In the genomic region with DNA sequence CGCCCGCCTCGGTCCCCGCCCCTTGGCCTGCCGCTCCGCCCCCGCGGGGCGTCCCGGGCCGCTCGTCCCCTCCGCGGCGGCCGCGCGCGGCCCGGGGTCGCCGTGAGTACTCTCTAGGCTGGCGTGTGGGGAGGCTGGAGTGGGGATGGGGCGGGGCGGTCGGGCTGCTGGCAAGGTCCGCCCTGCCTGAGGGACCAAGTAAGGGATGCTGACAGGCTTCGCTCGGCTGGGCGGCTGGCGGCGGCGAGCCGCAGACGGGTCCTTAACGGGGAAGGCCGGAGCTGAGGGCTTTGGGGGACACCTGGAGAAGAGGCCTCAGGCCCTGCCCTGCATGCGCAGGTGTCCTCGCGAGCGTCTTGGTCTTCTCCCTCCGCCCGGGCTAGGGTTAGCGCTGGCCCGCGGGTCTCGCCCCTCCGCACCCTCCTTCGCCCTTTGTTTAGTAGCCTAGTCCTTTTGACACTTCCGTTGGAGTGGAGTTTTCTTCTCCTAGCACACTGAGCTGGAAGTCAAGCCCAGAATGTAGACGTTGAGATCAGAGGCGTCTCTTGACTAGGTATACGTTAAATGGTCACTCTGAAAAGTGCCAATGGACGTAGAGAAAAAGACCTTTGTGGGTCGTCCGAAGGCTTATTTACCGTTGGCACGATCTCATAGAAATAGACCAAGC, we compare ENCODE assay signal across 7 mouse cellular contexts. TPM values are rescaled to one million over a fixed set of nuclear protein-coding genes. Genes with fewer than 3 reads are reported as not detected.
DNase-seq lines count a peak whose midpoint lies in the region; ATAC-seq and TF ChIP-seq lines count a peak whose summit lies in the region.

No protein-coding gene starts in this region.

- no peak for TF ChIP-seq EP300 in liver, postnatal 0 days (IDR thresholded peaks at IDR 0.05; ENCODE audit: low read depth)

- H3K36me3 ChIP-seq in lung, embryonic 14.5 days (ENCODE audit: insufficient read depth), result 0 out of 2 replicates have a peak, but pooled peaks cover under 1% of the 10 kb centered on the region
- H3K36me3 ChIP-seq in heart, embryonic 15.5 days, result peaks cover 6% of the 10 kb centered on the region
- H3K36me3 ChIP-seq in liver, postnatal 0 days (replicated peaks; ENCODE audit: insufficient read depth, low read length), result peaks cover 2% of the 10 kb centered on the region; the same call in 1 of the 2 replicates
- no peaks in the 10 kb centered on the region for H3K36me3 ChIP-seq in stomach, embryonic 16.5 days (ENCODE audit: control insufficient read depth, insufficient read depth, low read length)

- H3K4me1 ChIP-seq in lung, embryonic 14.5 days (ENCODE audit: insufficient read depth), result no peaks in the 10 kb centered on the region
- H3K4me1 ChIP-seq in heart, embryonic 15.5 days (replicated peaks), result peaks cover 21% of the 10 kb centered on the region
- H3K4me1 ChIP-seq in liver, postnatal 0 days (ENCODE audit: insufficient read depth), result peaks cover 12% of the 10 kb centered on the region
- 0 out of 2 replicates have a peak, but pooled peaks cover 3% of the 10 kb centered on the region for H3K4me1 ChIP-seq in stomach, embryonic 16.5 days (ENCODE audit: control insufficient read depth, insufficient read depth, low read length)

- H3K9me3 ChIP-seq in lung, embryonic 14.5 days (ENCODE audit: low read depth, low read length), result no peaks in the 10 kb centered on the region
- no peaks in the 10 kb centered on the region for H3K9me3 ChIP-seq in heart, embryonic 15.5 days (replicated peaks)
- H3K9me3 ChIP-seq in liver, postnatal 0 days (ENCODE audit: low read length), result no peaks in the 10 kb centered on the region
- no peaks in the 10 kb centered on the region for H3K9me3 ChIP-seq in stomach, embryonic 16.5 days (replicated peaks; ENCODE audit: control insufficient read depth, low read length)

- H3K9ac ChIP-seq in lung, embryonic 14.5 days, result peak overlapping the region; percentile 82
- H3K9ac ChIP-seq in heart, embryonic 15.5 days, result peak overlapping the region; percentile 94
- H3K9ac ChIP-seq in liver, postnatal 0 days (replicated peaks), result peak overlapping the region; percentile 69
- peak overlapping the region; percentile 90 for H3K9ac ChIP-seq in stomach, embryonic 16.5 days (ENCODE audit: low read length)

- peak overlapping the region; percentile 76 for H3K4me3 ChIP-seq in lung, embryonic 14.5 days (ENCODE audit: low read depth, low read length)
- H3K4me3 ChIP-seq in heart, embryonic 15.5 days, result peak overlapping the region; percentile 99
- H3K4me3 ChIP-seq in liver, postnatal 0 days (ENCODE audit: low read depth, low read length), result peak overlapping the region; percentile 81
- peak overlapping the region; percentile 84 for H3K4me3 ChIP-seq in stomach, embryonic 16.5 days (replicated peaks; ENCODE audit: low read length)

- H3K27ac ChIP-seq in lung, embryonic 14.5 days (ENCODE audit: low read depth), result peak overlapping the region; percentile 89
- H3K27ac ChIP-seq in heart, embryonic 15.5 days, result peak overlapping the region; percentile 96
- peak overlapping the region; percentile 30 for H3K27ac ChIP-seq in liver, postnatal 0 days (ENCODE audit: low read depth)
- peak overlapping the region; percentile 89 for H3K27ac ChIP-seq in stomach, embryonic 16.5 days (ENCODE audit: low read length)

- peak overlapping the region; percentile 78 for H3K4me2 ChIP-seq in lung, embryonic 14.5 days
- peak overlapping the region; percentile 67 for H3K4me2 ChIP-seq in heart, embryonic 15.5 days
- H3K4me2 ChIP-seq in liver, postnatal 0 days (ENCODE audit: low read depth, low read length), result peak overlapping the region; percentile 94
- H3K4me2 ChIP-seq in stomach, embryonic 16.5 days (ENCODE audit: low read depth, low read length), result peak overlapping the region; percentile 55

- WGBS in lung, embryonic 14.5 days, result under 1% methylated on average over 56 of the region's 58 CpGs
- WGBS in heart, embryonic 15.5 days, result under 1% methylated on average over 43 of the region's 58 CpGs
- WGBS in liver, postnatal 0 days (ENCODE audit: insufficient replicate concordance), result under 1% methylated on average over 55 of the region's 58 CpGs
- WGBS in stomach, embryonic 16.5 days, result under 1% methylated on average over 58 of the region's 58 CpGs

- ATAC-seq in lung, embryonic 14.5 days (ENCODE audit: insufficient read depth), result no peak; the same call in 1 of the 2 replicates
- peak; percentile 10; the same call in 1 of the 2 replicates for ATAC-seq in common myeloid progenitor, adult 5-6 weeks (replicated peaks; ENCODE audit: low read depth, poor library complexity, severe bottlenecking)
- ATAC-seq in heart, embryonic 15.5 days (replicated peaks; ENCODE audit: insufficient number of reproducible peaks, insufficient read depth, low FRiP score, low read depth), result no peak
- no peak; the same call in 1 of the 2 replicates for ATAC-seq in liver, postnatal 0 days
- no peak for ATAC-seq in stomach, embryonic 16.5 days (ENCODE audit: insufficient read depth, low FRiP score)

- no peaks in the 10 kb centered on the region for H3K27me3 ChIP-seq in lung, embryonic 14.5 days (ENCODE audit: insufficient read depth, low read length)
- H3K27me3 ChIP-seq in heart, embryonic 15.5 days, result no peaks in the 10 kb centered on the region
- no peaks in the 10 kb centered on the region for H3K27me3 ChIP-seq in liver, postnatal 0 days (ENCODE audit: insufficient read depth, low read length)
- no peaks in the 10 kb centered on the region for H3K27me3 ChIP-seq in stomach, embryonic 16.5 days (ENCODE audit: control insufficient read depth, insufficient read depth, low read length)

- no peak for DNase-seq in lung, embryonic 14.5 days
- DNase-seq in lung, postnatal 10 days, result no peak
- DNase-seq in liver, postnatal 0 days, result no peak
- DNase-seq in B cell, adult 2 months, result no peak

- TF ChIP-seq CTCF in lung, embryonic 14.5 days (IDR thresholded peaks at IDR 0.05; ENCODE audit: low read depth), result no peak
- TF ChIP-seq CTCF in liver, postnatal 0 days (IDR thresholded peaks at IDR 0.05; ENCODE audit: low read depth), result no peak

RNA-seq across cellular contexts. Expression of gene Parp6, which starts 0.4 kb away (rescaled TPM):
- 20.7 and 22.0 TPM in 2 replicates for polyA plus RNA-seq in lung, embryonic 14.5 days (2014; fragmentation: Nextera tagmentation; extraction: Ambion mirVana)
- 23.0 and 57.8 TPM in 2 replicates for total RNA-seq in common myeloid progenitor, adult 5-6 weeks (2017)
- 14.0 and 24.3 TPM in 2 replicates for polyA plus RNA-seq in heart, embryonic 15.5 days (2015; fragmentation: Nextera tagmentation; extraction: Ambion mirVana)
- 3.0 and 3.5 TPM in 2 replicates for polyA plus RNA-seq in liver, postnatal 0 days (2015; fragmentation: Nextera tagmentation; extraction: Ambion mirVana)
- 28.2 and 31.1 TPM in 2 replicates for polyA plus RNA-seq in stomach, embryonic 16.5 days (2015; fragmentation: Nextera tagmentation; extraction: Ambion mirVana)

RNA-seq across cellular contexts. Expression of gene Pkm, which starts 38.7 kb away (rescaled TPM):
- 1,391 and 1,486 TPM in 2 replicates for polyA plus RNA-seq in lung, embryonic 14.5 days (2014; fragmentation: Nextera tagmentation; extraction: Ambion mirVana)
- total RNA-seq in common myeloid progenitor, adult 5-6 weeks (2017), result 418 and 473 TPM in 2 replicates
- polyA plus RNA-seq in heart, embryonic 15.5 days (2015; fragmentation: Nextera tagmentation; extraction: Ambion mirVana), result 1,637 and 1,814 TPM in 2 replicates
- 108 and 117 TPM in 2 replicates for polyA plus RNA-seq in liver, postnatal 0 days (2015; fragmentation: Nextera tagmentation; extraction: Ambion mirVana)
- 1,032 and 1,108 TPM in 2 replicates for polyA plus RNA-seq in stomach, embryonic 16.5 days (2015; fragmentation: Nextera tagmentation; extraction: Ambion mirVana)

RNA-seq across cellular contexts. Expression of gene Celf6, which starts 39.7 kb away (rescaled TPM):
- polyA plus RNA-seq in lung, embryonic 14.5 days (2014; fragmentation: Nextera tagmentation; extraction: Ambion mirVana), result 0.41 and 0.45 TPM in 2 replicates
- not detected in 2 replicates for total RNA-seq in common myeloid progenitor, adult 5-6 weeks (2017)
- polyA plus RNA-seq in heart, embryonic 15.5 days (2015; fragmentation: Nextera tagmentation; extraction: Ambion mirVana), result 0.06 and 0.51 TPM in 2 replicates
- polyA plus RNA-seq in liver, postnatal 0 days (2015; fragmentation: Nextera tagmentation; extraction: Ambion mirVana), result not detected in 2 replicates
- 2.7 and 2.8 TPM in 2 replicates for polyA plus RNA-seq in stomach, embryonic 16.5 days (2015; fragmentation: Nextera tagmentation; extraction: Ambion mirVana)

Comparison
In these comparisons a context has a peak if more than half of its experiments do, and no peak if none do; other contexts are left out.
1. H3K27ac ChIP-seq: peak in every context shown above with its lines; median percentile 96 in heart, embryonic 15.5 days; 89 in lung, embryonic 14.5 days; 89 in stomach, embryonic 16.5 days; 30 in liver, postnatal 0 days.